Mouse (Mus musculus) left cerebral cortex, adult 11 months (tissue): ENCODE measurements around the gene Syne1.

Experiments used
- DNase-seq: peaks from one replicate; pipeline ENCODE4 v3.0.0; 2022; ENCODE audit warnings: low spot score

Syne1 gene

DNA sequence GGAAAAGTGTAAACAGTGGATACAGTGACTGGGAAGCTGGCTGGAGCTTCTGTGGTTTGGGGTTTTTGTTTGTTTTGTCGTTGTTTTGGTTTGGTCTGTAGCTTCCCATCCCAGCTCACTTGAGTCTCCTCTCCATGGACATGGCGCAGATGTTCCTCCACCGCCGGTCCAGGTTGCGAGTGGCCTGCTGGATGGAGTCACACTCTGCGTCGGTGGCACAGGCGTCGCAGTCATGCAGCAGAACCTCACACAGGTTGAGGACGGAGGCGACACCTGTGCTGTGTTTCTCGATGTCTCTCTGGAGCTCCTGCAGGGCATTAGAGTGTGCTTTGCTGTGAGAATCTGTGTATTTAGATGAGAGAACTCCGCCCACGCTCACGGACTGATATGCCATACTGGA is 493.6 kb downstream of the Syne1 start:
- no peak for DNase-seq

DNA sequence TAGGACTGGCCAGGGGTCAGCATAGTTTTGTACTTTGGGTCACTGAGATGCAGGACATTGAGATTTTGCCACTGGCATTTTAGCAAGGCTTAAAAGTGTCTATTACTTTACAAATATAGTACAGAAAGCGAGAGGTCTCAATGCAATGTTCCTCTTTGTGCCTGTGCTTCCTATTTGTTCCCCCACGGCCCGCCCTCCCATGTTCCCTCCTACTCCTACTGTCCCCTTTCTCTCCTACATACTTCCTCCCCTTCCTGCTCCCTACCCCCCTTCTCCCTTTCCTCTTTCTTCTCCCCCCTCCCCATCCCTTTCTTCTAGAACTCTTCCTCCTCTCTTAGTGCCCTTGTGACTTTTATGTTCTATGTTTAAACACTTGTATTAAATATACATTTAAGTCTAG is 494.3 kb downstream of the Syne1 start:
- no peak for DNase-seq

DNA sequence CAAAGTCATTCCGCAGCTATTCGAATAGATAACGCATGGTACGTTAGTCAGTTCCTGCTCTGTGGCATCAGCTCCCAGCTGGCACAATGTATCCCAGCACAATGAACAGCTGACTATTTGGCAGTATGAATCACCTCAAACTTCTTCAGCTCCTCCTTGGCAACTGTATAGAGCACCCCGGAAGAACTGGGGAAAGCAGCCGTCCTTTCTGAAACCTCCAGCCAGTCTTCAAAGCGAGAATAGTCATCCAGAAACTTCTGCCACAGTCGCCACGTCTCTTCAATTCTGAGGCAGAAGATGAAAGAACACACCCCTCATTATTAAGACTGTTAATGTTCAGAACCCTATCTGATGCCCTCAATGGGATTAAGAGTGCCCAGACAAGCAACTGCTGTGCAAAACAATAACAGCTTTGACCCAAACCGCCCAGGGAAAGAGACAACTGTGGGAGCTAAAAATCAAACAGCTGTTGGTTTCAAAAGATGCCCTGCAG is 495.0 kb downstream of the Syne1 start:
- no peak for DNase-seq

DNA sequence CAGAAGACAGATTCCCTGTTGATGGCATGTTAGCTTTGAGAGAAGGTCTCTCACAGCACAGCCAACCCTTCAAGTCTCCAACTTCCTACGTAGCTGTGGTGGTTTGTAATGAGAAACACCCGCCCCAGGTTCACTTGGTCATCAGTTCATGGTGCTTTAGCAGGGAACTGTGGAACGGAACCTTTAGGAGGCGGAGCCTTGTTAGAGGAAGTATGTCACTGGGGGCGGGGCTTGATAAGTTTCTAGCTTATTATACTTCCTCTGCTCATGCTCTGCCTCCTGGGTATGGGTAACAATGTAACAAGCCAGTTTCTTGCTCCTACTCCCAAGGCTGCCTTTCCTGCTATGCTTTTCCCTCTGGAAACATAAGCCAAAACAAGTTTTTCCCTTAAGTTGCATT is 505.6 kb downstream of the Syne1 start:
- no peak for DNase-seq

DNA sequence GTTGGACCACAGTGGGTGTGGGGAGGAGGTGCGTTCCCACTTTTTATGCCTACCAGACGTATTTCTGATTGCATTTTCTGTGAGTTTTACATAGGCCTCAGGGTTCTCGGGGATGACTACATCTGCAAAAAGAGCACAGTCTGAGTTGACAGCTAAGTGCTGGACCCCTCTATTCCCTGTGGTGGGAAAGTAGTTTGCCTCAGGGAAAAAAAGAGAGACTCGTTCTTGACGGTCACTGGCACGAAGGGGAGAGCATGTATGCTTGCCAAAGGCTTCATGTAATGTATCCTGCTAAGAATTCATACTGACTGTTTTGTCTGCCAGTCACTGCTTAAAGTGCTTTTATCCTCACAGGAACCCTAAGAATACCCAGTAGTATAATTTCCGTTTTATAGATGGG is 506.1 kb downstream of the Syne1 start:
- DNase-seq: no peak

DNA sequence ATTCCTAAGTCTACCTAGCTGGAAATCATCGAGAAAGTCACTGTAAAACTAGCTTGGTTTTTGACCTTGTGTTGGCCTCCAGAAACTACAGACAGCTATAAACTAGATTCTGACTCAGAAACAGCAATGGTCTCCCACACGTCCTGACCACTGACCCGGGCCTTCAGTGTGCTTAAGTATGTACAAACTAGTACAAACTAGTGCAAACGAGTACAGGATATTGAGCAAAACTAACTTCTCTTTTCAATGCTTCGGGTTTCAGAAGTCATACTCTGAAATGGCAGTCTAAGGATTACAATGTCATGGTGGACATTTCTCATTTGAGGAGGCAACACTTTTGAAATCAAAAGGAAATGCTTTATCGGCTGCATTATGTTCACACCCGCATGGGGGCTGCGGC is 506.8 kb downstream of the Syne1 start:
- DNase-seq: no peak

DNA sequence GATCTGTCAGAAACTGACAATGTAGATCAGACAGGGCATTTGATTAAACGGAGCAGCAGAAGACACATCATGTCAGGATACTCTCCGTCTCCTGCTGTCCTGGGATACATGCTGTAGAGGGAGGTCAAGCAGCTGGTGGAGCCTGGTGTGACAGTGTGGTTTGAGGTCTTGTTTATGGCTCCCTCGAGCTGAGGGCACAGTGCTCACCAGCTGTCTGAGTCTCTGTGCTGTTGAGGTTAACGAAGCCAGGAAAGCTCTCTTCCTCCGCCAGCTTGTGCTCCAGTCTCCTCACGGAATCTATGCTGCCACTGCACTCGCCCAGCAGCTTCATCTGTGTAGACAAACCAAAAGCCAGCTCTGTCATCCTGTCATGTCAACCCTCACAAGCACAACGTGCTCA is 510.0 kb downstream of the Syne1 start:
- no peak for DNase-seq

DNA sequence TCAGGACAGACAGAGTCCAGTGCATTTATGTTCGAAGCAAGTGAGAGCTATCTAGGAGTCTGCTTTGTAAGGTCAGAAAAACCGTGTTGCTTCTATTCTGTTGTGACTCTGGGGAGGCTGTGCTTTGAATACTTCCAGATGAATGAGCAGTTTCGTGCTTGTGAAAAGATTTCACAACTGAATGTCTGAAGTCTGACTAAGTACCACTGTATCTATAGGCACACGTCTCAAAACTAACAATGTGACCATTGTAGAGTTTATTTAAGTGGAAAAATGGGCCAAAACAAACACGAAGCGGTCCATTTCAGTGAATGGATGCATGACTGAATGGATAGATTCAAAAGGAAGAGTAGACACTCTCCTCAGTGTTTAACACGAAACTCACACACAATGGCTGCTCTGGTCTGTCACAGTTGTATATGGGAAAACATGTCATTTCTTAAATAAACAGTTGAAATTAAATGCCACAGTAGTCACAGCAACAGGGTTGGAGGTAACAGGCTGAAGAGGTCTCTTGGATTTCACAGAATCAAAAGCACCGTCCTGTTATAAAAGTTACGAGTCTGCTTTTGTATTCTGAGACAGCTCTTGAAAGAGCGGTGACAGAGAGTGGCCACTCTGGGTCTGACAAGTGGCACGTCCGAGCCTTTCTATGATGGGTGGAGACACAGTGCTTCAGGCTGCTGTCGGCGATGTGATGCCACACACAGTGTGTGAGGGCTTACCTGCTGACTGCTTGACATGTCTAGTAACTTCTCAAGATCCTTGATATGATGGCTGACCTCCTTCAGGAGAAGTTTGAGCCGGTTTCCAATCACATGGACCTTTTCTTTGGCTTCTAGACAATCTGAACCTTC is 518.9 kb downstream of the Syne1 start:
- DNase-seq: no peak

DNA sequence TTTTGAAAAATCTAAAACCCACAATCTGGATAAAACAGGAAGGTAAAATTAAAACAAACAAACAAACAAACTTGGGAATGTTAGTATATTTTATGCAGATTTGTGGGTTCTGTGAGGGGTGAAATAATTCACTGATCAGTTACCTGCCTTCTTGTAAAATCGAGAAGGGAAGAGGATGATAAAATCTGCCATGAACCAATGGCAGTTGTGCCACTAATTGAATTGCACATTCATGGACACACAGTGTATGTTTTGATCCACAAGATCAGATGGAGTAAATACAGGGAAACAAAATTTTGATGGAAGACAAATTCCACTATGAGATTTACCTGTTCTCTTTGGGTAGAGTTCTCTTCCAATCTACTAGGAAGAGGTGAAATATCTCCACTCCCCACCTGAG is 521.4 kb downstream of the Syne1 start:
- DNase-seq: no peak

DNA sequence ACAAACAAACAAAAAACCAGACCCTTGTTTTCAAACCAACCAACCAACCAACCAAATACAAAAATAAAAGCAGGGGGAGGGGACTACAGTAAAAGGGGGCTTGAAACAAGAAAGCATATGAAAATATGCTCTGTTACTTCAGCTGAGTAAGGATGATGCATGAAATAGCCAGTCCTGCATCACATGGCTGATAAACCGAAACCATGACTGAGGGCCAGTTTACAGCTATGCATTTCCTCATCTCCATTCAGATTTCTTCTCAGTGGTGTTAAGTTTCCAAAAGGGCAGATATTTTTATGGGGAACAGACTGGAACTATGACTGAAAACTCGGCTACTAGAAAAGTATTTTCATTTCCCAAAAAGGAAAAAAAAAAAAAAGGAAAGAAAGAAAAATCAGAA is 522.1 kb downstream of the Syne1 start:
- no peak for DNase-seq

DNA sequence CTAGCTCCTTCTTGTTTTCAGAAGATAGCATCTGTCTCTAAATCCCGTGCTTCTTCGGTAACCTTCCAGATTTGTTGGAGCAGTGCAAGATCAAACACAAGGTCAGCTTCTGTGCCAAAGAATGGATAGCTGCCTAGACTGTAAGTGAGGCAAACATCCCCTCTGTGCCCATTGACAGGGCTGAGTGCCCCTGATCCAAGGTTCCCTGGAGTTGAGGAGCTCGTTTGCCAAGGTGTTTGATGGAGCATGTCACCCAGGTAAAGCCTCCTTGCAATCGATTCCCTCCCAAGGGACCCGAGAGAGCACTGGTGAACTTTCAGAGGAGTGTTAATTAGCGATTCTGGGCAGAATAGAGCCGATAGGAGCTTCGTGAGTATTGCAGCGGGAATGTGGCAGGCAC is 523.0 kb downstream of the Syne1 start:
- DNase-seq: no peak

DNA sequence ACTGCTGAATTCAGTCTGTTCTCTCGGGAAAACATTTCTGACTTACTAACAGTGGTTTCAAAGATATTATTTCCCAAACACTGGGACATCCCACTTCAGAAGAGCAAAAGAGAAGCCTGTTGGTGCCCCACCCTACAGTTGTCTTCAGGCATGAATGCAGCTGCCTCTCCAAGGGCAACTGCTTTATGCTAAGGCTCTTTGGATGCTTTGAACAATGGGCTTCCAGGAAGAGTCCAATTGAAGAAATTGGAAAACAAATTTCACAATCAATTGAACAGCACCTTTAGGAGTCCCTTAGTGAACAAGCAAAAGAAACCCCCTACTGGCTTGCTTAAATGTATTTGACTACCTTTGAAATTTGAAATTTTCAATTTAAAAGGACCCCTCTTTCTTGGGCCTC is 524.1 kb downstream of the Syne1 start:
- DNase-seq: no peak

DNA sequence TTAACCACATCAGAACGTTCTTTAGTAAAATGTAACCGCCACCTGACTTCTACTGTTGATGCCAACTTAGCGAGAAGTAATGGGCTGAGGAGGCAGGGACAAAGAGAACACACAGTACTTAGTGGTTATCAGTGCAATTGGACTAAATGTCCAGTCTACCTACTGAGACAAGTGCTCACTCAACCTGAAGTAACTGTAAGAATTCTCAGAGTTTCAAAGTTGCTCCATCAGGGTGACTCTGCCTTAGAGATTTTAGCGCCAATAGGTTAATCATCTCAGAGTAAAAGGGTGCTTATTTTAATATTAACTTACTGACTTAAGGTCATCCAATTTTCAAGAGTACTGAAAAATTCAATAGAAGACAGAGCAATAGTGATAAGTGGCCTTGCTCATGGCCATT is 525.4 kb downstream of the Syne1 start:
- DNase-seq: no peak

DNA sequence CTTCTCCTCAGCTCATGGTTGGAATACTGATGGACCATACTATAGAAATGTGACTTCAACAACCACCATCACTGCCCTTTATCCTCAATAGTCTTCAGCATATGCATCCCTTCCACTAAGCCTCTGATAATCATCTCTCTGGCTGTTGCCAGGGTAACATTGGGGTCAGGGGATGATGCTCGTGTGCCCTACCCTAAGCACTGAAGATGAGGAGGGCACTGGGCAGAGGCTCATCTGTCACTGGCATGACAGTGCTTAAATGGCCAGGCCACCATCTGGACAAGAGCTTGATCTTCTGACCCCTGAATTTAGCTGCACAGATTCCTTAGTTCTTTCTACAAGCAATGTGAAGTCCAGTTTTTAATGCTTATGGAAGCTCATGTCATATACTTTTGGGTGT is 534.1 kb downstream of the Syne1 start:
- no peak for DNase-seq

DNA sequence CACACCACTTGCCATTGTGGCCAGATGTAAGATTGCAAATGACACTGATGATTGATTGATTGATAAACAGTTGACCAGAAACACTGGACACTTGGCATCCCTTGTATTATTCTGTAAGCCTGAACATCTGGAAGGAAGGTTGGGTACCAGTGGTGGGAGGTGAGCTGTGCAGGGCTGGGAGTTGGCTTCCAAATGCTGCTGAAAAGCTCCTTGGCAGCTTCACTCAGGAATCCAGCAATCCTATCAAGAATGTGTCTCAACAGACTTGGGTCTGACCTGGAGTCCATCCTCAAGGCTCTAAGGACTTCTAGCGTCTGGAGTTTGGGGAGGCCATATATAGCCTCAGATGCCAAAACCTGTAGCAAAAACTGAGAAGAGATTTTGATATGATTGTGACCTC is 536.3 kb downstream of the Syne1 start:
- DNase-seq: no peak

DNA sequence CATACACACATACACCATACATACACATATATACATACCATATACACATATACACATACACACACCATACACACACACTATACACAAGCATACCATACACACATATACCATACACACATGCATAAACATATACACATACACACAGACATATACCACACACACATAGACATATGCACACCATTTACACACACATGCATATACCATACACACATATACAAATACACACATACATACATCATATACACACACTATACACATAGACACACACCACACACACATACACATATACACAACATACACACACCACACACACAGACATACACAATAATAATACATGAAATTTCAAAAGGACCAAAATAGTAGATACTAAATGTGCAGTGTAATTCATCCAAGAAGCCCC is 539.3 kb downstream of the Syne1 start:
- no peak for DNase-seq

DNA sequence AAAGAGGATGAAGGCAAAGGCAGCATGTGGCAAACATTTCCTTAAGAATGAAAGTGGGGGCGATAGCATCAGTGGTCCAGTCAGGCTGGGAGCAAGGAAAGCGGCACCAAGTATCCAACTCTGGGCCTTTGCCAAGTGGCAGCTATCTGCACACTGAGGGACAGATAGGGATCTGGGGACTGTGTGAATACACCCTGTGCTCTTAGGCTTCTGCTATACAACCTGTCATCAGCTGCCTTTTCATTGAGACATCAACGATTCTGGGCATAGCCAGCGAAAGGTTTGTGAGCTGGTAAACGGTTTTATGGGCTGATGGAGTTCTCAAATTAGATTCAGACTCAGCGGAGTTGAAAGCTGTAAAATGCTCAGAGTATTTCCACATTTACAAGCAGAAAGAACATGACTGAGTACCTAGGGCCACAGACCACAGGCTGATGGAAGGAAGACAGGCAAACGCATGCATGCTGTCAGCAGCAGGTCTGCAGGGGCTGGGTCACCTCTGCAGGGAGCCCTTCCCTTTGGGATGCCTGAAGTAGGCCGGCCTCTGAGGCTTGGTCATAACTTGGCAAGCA is 542.4 kb downstream of the Syne1 start:
- DNase-seq: no peak

DNA sequence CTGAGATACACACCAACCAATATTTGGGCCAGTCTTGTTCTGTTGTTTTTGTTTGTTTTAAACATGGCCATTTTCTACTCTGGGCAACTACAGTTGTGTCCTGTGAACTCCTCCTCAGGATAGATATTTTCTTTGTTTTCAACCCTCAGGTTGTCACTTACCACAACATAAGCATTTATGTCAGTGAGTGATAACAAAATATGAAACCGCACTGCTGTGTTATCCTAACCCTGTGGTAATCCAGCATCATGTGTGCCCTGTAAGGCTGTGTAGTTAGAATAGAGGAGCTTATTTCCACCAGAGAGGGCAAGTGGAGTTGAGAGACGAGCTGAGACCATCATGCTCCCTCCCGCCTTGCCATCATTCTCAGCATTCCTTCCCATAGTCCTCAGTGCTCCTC is 554.7 kb downstream of the Syne1 start:
- DNase-seq: no peak

DNA sequence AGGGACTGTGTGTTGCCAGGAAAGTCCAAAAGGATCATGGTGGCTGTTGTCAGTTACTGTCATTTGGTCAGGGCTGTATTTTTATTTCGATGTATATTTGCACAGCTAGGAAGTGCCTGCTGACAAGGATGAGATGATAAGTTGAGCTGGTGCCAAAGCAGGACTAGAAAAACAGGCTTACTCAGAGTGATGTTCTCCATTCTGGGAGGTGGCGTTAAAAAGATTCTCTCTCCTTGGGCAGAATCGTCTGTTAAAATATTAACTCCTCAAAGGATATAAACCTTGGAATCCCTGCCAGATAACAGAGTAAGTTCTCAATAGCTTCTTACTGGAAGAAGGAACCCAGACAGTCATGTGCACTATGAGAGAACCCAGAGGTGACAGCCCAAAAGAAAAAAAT is 557.5 kb downstream of the Syne1 start:
- DNase-seq: no peak

DNA sequence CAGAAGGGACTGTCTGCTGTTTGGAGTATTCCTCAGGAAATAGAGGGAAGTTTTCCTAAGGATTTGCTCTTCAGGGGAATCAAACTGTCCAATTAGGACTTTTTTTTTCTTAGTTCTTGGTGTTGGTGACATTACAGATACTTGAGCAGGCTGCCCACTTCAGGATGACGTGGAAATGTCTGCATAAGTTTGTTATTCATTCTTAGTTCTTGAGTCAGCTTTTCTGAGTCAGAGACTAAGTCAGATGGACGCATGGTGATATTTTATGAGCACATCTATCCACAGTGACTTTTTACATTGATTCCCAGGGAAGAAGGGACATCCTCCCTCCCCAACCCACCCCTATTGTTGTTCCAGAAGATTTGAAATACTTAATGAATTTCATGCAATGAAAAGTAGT is 567.4 kb downstream of the Syne1 start:
- no peak for DNase-seq

DNA sequence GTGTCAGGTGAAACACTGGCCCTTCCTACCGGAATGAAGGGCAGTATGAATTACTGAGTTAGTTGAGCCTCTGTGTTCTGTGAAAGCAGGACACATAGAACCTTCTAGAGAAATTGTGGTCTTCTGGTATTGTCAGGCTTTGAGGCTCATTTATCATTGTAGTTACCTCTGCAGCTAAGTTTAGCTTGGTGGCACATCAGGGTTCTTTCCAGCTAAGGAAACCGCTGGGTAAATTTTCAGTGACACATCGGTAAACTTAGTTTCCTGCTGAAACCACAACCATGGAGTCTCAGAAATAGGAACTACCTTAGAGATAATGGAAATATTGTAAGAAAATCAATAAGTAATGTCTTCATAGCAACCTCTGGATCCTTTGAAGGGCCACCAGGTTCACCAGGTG is 573.9 kb downstream of the Syne1 start:
- no peak for DNase-seq

DNA sequence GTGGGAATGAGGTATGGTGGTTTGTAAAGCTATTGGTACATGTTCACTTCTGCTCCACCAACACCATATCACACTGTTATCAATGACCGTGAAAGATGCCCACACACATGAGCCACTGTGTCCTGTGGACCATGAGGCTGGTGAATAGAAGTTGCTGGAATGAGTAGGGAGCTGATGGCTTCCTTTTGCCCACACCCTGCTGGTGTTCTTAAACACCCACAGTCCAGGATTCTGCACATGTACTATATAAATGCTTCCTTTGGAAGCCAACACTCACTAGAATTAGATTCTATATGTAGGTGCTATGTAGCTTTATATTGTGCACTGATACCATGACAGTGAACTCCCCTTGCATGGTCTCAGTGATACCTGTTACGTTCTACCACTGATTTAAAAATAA is 574.7 kb downstream of the Syne1 start:
- DNase-seq: no peak

DNA sequence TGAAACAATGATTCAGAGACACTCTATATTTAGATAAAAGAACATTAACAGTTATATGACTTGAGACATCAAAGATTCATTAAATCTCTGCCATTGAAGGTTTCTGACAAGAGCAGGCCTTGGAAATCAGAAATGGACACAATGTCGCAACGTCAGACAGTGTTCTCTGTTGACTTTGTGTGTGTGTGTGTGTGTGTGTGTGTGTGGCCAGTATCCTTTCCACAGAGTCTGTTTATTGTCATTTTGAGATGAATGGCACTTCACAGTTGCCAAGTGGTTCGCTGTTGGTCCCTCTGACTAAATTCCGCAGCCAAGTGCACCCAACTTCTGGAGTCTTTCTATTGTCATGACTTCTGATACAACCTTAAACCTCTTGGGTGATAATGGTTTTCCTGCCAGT is 577.0 kb downstream of the Syne1 start:
- DNase-seq: no peak

DNA sequence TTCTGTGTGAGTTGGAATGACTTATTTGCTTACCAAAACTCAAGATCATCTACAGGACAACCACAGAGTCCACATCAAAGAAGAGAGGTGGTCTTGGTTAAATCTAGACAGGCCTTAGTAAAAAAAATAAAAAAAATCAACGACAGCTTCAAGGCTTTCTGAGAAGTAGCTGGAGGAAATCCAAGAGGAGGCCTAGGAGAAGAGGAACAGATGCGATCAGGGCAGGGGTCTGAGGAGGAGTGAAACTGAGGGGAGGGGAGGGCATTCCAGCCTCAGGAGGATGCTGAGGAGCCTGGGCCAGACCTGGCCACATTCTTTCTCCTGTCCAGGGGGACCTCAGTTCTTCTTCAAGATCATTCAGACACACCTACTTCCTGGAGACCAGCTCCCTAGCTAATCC is 579.3 kb downstream of the Syne1 start:
- no peak for DNase-seq
